Mouse (Mus musculus) hindbrain, postnatal 0 days (tissue): Measurements from ENCODE around the gene Shroom3. TPM values are rescaled to one million over a fixed set of nuclear protein-coding genes. Genes with fewer than 3 reads are reported as not detected.

Source experiments
- ATAC-seq: fragments of 200-750 bp; cut with Nextera tagmentation; 2 replicates; pipeline ENCODE4 v1.8.0; 2017; ENCODE audit warnings: mild to moderate bottlenecking, moderate TSS enrichment, moderate library complexity
- DNase-seq: peaks from one replicate; pipeline ENCODE4 v3.0.0-alpha.2; 2015; ENCODE audit warnings: low spot score
- H3K27ac ChIP-seq: fragments of 300-500 bp; sonication (generic); 2 replicates; pipeline ENCODE4 v1.5.1; 2014; ENCODE audit warnings: mild to moderate bottlenecking
- H3K27me3 ChIP-seq: fragments of 300-500 bp; sonication (generic); 2 replicates; pipeline ENCODE4 v1.6.1; 2014; ENCODE audit warnings: low read length, mixed read lengths; ENCODE audit not compliant: insufficient read depth
- H3K36me3 ChIP-seq: fragments of 300-500 bp; sonication (generic); 2 replicates; pipeline ENCODE4 v1.6.1; 2014; ENCODE audit warnings: low read length, mixed read lengths; ENCODE audit not compliant: insufficient read depth
- H3K4me1 ChIP-seq: fragments of 300-500 bp; sonication (generic); 2 replicates; pipeline ENCODE4 v1.6.1; 2014; ENCODE audit warnings: antibody characterized with exemption, low read length, mixed read lengths; ENCODE audit not compliant: insufficient read depth
- H3K4me2 ChIP-seq: fragments of 300-500 bp; sonication (generic); 2 replicates; pipeline ENCODE4 v1.6.1; 2014; ENCODE audit warnings: low read depth, mild to moderate bottlenecking, low read length, moderate library complexity, mixed read lengths
- H3K4me3 ChIP-seq: fragments of 300-500 bp; sonication (generic); 2 replicates; pipeline ENCODE4 v1.5.1; 2014; ENCODE audit warnings: low read length
- H3K9ac ChIP-seq: fragments of 300-500 bp; sonication (generic); replicated peaks from 2 replicates; pipeline ENCODE4 v1.6.1; 2014; ENCODE audit warnings: mild to moderate bottlenecking, low read length, moderate library complexity, mixed read lengths
- H3K9me3 ChIP-seq: fragments of 300-500 bp; sonication (generic); 2 replicates; pipeline ENCODE4 v1.6.1; 2016; ENCODE audit warnings: low read length, mixed read lengths
- CTCF ChIP-seq: IDR thresholded peaks from 2 replicates; pipeline ENCODE4 v1.5.1; 2016; ENCODE audit warnings: antibody characterized with exemption, control low read depth, low read depth
- WGBS: fragments of 180-500 bp; shearing (Covaris S2); extraction: QIAGEN DNeasy Blood & Tissue Kit; methylation state at CpG from one replicate; pipeline ENCODE4 v1.1.7; 2014; 5-methylcytosine and 5-hydroxymethylcytosine counted together
- polyA plus RNA-seq: library from polyadenylated mRNA; unstranded; fragments of >200 nt; fragmentation: Nextera tagmentation; extraction: Ambion mirVana; gene quantifications from 2 replicates; pipeline ENCODE4 v1.2.1, GENCODE M21; 2015
- total RNA-seq: library from RNA; depleted of rRNA; stranded (reverse); fragments of >200 nt; gene quantifications from 2 replicates; pipeline ENCODE4 v1.2.3, GENCODE M21; 2014

Shroom3 gene
- total and polyA plus RNA-seq, 2 experiments from 2014 or later = 1.1 to 9.7 TPM

DNA sequence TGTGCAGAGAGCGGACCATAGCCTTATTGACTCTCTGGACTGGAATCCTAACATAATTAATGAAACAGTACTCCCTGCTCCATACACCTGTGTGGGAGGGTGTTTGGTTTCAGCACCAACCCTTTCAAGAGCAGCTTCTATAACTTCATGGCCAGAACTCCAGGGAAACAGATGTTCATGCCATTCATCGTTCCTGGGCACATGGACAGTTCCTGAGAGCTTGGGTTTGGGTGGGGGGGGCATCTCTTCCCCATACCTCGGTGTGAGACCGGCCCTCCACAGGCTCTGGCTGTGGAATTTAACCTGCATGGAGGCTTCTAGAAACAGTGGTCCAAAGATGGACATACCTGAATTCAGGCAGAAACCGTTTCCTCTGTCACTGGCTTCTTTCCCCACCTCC is 59.5 kb downstream of the Shroom3 start:
- ATAC-seq = no peak
- TF ChIP-seq CTCF = no peak

DNA sequence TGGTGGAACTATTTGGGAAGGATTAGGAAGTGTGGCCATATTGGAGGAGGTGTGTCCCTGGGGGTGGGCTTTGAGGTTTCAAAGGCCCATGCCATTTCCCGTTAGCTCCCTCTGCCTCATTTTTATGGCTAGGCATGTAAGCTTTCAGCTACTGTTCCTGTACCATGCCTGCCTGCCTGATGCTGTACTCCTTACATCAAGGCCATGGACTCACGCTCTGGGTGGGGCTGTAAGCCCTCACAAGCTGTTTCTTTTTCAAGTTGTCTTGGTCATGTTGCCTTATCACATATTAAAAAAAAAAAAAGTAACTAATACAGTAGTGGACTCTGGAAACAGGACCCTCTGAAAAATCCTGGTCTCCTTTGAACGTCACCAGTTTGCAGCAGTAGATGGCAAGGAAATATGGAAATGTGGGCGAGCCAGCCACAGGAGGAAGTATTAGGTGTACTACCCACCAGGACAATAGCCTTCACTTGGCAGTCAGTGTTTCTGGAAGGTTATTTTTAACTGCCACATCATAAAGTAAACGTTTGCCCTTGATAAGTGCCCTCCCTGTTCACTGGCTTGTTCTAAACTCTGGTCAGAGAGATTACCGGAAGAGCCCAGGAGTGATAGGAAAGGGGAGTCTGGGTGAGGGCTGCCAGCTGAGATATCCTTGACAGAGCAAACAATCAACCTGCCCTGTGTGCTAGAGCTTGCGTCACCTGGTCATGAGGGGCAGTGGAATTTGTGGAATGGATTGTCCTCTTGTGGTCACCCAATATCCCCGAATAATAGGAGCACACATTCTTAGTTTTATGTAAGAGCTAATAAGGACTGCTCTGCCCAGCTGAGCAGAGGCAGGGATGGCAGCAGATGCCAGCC is 62.4 kb downstream of the Shroom3 start:
- no peaks in the 10 kb centered on the region for H3K27me3 ChIP-seq
- H3K27ac ChIP-seq = no peak overlapping the region
- H3K36me3 ChIP-seq = no peaks in the 10 kb centered on the region
- TF ChIP-seq CTCF = no peak
- no peaks in the 10 kb centered on the region for H3K4me1 ChIP-seq
- DNase-seq = no peak
- H3K9ac ChIP-seq = no peak overlapping the region
- no peak for ATAC-seq
- no peaks in the 10 kb centered on the region for H3K9me3 ChIP-seq
- WGBS = 85% methylated on average over 8 of the region's 8 CpGs
- no peak overlapping the region for H3K4me2 ChIP-seq
- no peak overlapping the region for H3K4me3 ChIP-seq

More for the DNA sequence above, 59.5 kb downstream of the Shroom3 start:
- Histone ChIP-seq H3K4me1 (no peaks in the 10 kb centered on the region), H3K9ac (no peak overlapping the region), H3K4me2 (no peak overlapping the region), H3K4me3 (no peak overlapping the region), H3K9me3 (no peaks in the 10 kb centered on the region), H3K36me3 (no peaks in the 10 kb centered on the region), H3K27me3 (no peaks in the 10 kb centered on the region), H3K27ac (no peak overlapping the region)
- no peak for DNase-seq
- WGBS = 87% methylated on average over 5 of the region's 5 CpGs

DNA sequence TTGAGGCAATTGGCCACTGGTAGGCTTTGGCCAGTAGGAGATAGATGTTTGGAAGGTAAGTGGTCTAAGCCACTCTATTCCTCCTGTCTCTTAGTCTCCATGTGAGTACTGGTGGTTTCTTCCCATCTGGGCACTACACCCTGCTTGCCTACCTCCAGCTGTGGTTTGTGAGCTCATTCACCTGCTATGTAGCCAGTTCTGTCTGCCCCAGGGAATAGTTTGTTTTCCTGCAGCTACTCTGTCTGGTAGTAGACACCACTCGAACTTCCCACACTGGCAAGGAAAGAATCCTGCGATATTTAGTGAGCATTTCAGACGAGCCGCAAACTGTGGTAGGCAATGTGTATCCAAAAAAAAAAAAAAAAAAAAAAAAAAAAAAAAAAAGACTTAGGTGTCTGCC is 68.3 kb downstream of the Shroom3 start:
- ATAC-seq = no peak
- Histone ChIP-seq H3K9me3 (no peaks in the 10 kb centered on the region), H3K36me3 (no peaks in the 10 kb centered on the region), H3K9ac (no peak overlapping the region), H3K4me1 (no peaks in the 10 kb centered on the region), H3K4me3 (no peak overlapping the region), H3K27ac (no peak overlapping the region), H3K27me3 (no peaks in the 10 kb centered on the region), H3K4me2 (no peak overlapping the region)
- TF ChIP-seq CTCF = no peak
- no peak for DNase-seq
- 89% methylated on average over 4 of the region's 4 CpGs for WGBS

DNA sequence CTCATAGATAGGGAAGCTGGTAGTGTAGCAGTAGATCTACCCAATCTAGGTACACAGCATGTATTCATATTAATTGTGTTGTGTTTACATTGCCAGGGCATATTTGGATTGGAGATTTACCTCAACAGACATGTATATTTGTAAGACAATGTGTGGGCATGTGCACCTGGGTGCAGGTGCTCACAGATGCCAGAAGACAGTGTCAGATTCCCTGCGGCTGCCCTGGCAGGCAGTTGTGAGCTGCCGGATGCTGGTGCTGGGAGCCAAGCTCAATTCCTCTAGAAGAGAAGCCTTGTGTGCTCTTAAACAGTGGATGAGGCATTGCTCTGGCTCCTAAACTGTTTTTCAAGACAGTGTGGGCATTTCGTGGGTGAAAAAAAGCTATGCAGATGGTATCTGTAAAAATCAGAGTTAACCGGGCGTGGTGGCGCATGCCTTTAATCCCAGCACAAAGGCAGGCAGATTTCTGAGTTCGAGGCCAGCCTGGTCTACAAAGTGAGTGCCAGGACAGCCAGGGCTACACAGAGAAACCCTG is 72.1 kb downstream of the Shroom3 start:
- WGBS = 85% methylated on average over 7 of the region's 7 CpGs
- Histone ChIP-seq H3K9ac (no peak overlapping the region), H3K27me3 (no peaks in the 10 kb centered on the region), H3K9me3 (no peaks in the 10 kb centered on the region), H3K4me3 (no peak overlapping the region), H3K36me3 (no peaks in the 10 kb centered on the region), H3K4me2 (no peak overlapping the region), H3K27ac (no peak overlapping the region), H3K4me1 (no peaks in the 10 kb centered on the region)
- TF ChIP-seq CTCF = no peak
- ATAC-seq (no peak), DNase-seq (no peak)

DNA sequence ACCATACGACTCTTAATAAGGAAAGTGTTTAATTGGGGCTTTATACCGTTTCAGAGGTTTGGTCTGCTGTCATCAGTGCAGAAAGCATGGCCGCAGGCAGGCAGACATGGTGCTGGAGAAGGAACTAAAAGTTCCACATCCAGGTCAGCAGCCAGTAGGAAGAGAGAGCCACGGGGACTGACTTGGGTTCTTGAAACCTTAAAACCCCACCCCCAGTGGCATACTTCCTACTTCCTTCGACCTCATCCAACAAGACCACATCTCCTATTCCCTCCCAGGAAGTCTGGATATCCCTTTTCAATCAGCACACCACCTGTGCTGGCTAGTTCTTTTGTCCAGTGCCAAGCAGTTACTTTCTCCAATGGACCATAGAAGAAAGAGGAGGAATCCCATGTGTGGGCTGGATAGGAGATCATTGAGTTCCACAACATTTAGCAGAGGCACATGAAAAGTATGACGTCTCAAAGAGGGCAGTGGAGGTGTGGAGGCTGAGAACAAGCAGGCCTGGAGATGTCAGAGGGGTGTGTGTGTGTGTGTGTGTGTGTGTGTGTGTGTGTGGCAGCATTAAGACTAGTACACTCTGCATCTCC is 76.0 kb downstream of the Shroom3 start:
- DNase-seq (no peak), ATAC-seq (no peak)
- H3K36me3 ChIP-seq = no peaks in the 10 kb centered on the region
- no peak overlapping the region for H3K27ac ChIP-seq
- 81% methylated on average over 6 of the region's 6 CpGs for WGBS
- H3K4me3 ChIP-seq = no peak overlapping the region
- no peak for TF ChIP-seq CTCF
- no peak overlapping the region for H3K4me2 ChIP-seq
- H3K27me3 ChIP-seq = no peaks in the 10 kb centered on the region
- no peaks in the 10 kb centered on the region for H3K9me3 ChIP-seq
- no peak overlapping the region for H3K9ac ChIP-seq
- H3K4me1 ChIP-seq = no peaks in the 10 kb centered on the region

DNA sequence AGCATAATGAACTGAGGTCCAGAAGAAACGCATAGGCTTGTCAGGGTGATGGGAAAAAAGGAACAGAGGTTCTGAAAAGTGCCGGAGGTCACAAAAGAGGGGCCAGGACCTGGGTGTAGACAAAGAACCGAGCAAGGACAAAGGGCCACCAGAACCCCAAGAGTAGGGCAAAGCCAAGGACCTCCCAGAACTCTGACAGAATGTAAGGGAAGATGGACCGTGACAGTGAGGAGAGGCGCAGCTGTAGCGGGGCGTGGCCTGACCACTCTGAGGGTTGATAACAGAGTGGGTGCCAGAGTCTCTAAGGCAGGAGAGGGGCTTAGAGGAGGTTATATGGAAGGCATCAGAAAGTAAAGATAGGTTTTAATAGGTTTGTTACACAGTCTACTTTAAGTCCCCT is 77.3 kb downstream of the Shroom3 start:
- ATAC-seq (no peak), DNase-seq (no peak)
- H3K4me3 ChIP-seq = no peak overlapping the region
- 54% methylated on average over 7 of the region's 7 CpGs for WGBS
- no peak overlapping the region for H3K4me2 ChIP-seq
- no peak overlapping the region for H3K9ac ChIP-seq
- no peak overlapping the region for H3K27ac ChIP-seq
- no peaks in the 10 kb centered on the region for H3K9me3 ChIP-seq
- no peaks in the 10 kb centered on the region for H3K36me3 ChIP-seq
- H3K27me3 ChIP-seq = no peaks in the 10 kb centered on the region
- H3K4me1 ChIP-seq = no peaks in the 10 kb centered on the region
- TF ChIP-seq CTCF = no peak
